Comparison of ENCODE assay signal across 10 mouse cellular contexts in genomic region chr19:60787465-60788150, GRCm38 (mm10). TPM values are rescaled to one million over a fixed set of nuclear protein-coding genes. Genes with fewer than 3 reads are reported as not detected.
A peak's percentile ranks its signal among the peaks of the same experiment; 100 is the strongest.
DNase-seq lines count a peak whose midpoint lies in the region; ATAC-seq and TF ChIP-seq lines count a peak whose summit lies in the region.
"Had no signal": no experiment of that assay in that cellular context is flagged by ENCODE, and none has a peak within 500 bp of the region (broad histone marks: within the 10 kb centered on the region; RNA-seq: fewer than 3 reads in every experiment).

No protein-coding gene starts in this region.

- DNase-seq in liver, adult 2 months (ENCODE audit: extremely low read depth, low read depth, low spot score) = peak; percentile 85
- no peak for DNase-seq in liver
- DNase-seq in induced T-regulatory cell, adult 2 months (ENCODE audit: low read depth) = peak; percentile 16
- DNase-seq in cerebellum, adult 11 months = no peak
- DNase-seq in layer of hippocampus, adult 9-10 months (ENCODE audit: low spot score) = no peak
- DNase-seq: cerebellum, postnatal 10 days; thymus, postnatal 25 days had no signal

- H3K79me2 ChIP-seq in liver, adult 2 months (ENCODE audit: control insufficient read depth, insufficient read depth, low read length) = peaks cover 19% of the 10 kb centered on the region

- no peak for ATAC-seq in erythroblast, adult 5-6 weeks (replicated peaks; ENCODE audit: low FRiP score, poor library complexity, severe bottlenecking)
- ATAC-seq in midbrain, embryonic 13.5 days = no peak

- H3K4me1 ChIP-seq in erythroblast, embryonic 14.5 days (ENCODE audit: control insufficient read depth) = peaks cover 58% of the 10 kb centered on the region
- H3K4me1 ChIP-seq in liver, adult 2 months (ENCODE audit: control insufficient read depth, insufficient read depth, low read length) = peaks cover 24% of the 10 kb centered on the region
- H3K4me1 ChIP-seq in midbrain, embryonic 13.5 days (replicated peaks) = peaks cover 50% of the 10 kb centered on the region

- peaks cover 52% of the 10 kb centered on the region for H3K36me3 ChIP-seq in erythroblast, embryonic 14.5 days (ENCODE audit: control insufficient read depth)
- peaks cover 6% of the 10 kb centered on the region; the same call in 1 of the 2 replicates for H3K36me3 ChIP-seq in liver, adult 2 months (ENCODE audit: control insufficient read depth, insufficient read depth, low read length)
- no peaks in the 10 kb centered on the region for H3K36me3 ChIP-seq in midbrain, embryonic 13.5 days

- peak overlapping the region; percentile 29; the same call in 1 of the 2 replicates for H3K4me2 ChIP-seq in midbrain, embryonic 13.5 days (replicated peaks)

- TF ChIP-seq POLR2A in liver, adult 2 months (IDR thresholded peaks at IDR 0.05; ENCODE audit: extremely low read depth, insufficient read depth, low read length) = no peak

- H3K4me3 ChIP-seq in erythroblast, embryonic 14.5 days (replicated peaks) = peak overlapping the region; percentile 91
- H3K4me3 ChIP-seq in liver, adult 2 months (ENCODE audit: insufficient read depth, low read depth, low read length) = no peak overlapping the region
- H3K4me3 ChIP-seq in midbrain, embryonic 13.5 days (replicated peaks) = 0 out of 2 replicates have a peak overlapping the region, but pooled peaks have one; percentile 9

- WGBS in liver, adult 2 months = 5% methylated on average over 2 of the region's 2 CpGs
- 71% methylated on average over 2 of the region's 2 CpGs for WGBS in midbrain, embryonic 13.5 days

- no peaks in the 10 kb centered on the region for H3K9me3 ChIP-seq in erythroblast, embryonic 14.5 days (ENCODE audit: control insufficient read depth, low read length)
- H3K9me3 ChIP-seq in midbrain, embryonic 13.5 days = no peaks in the 10 kb centered on the region

- no peaks in the 10 kb centered on the region for H3K27me3 ChIP-seq in erythroblast, embryonic 14.5 days (ENCODE audit: control insufficient read depth)
- no peaks in the 10 kb centered on the region for H3K27me3 ChIP-seq in liver, adult 2 months (ENCODE audit: control insufficient read depth, insufficient read depth, low read length)
- H3K27me3 ChIP-seq in midbrain, embryonic 13.5 days = no peaks in the 10 kb centered on the region

- no peak overlapping the region for H3K27ac ChIP-seq in liver, adult 2 months (replicated peaks; ENCODE audit: insufficient read depth, low read depth, low read length)
- H3K27ac ChIP-seq in midbrain, embryonic 13.5 days = no peak overlapping the region

- no peak overlapping the region for H3K9ac ChIP-seq in liver, adult 2 months (ENCODE audit: low read depth, low read length)
- H3K9ac ChIP-seq in midbrain, embryonic 13.5 days (replicated peaks) = no peak overlapping the region

- no peak for TF ChIP-seq CTCF in liver, adult 2 months (IDR thresholded peaks at IDR 0.05; ENCODE audit: low read depth, low read length)

RNA-seq across cellular contexts. Expression of gene Eif3a, which starts 2.9 kb away (rescaled TPM):
- 5.8 and 7.7 TPM in 2 replicates for polyA plus RNA-seq in erythroblast, embryonic 14.5 days (2012)
- 63.8 and 94.0 TPM in 2 replicates for total RNA-seq in erythroblast, adult 5-6 weeks (2015; ENCODE audit: low replicate concordance)
- total RNA-seq in erythroblast, adult 5-6 weeks (2017; ENCODE audit: low replicate concordance) = 68.9 and 152 TPM in 2 replicates
- total RNA-seq in liver, adult 2 months (2014; rRNA removed) = 57.9 and 65.8 TPM in 2 replicates
- 16.5 and 17.7 TPM in 2 replicates for polyA plus RNA-seq in liver, adult 2 months (2012; rRNA removed)
- polyA plus RNA-seq in midbrain, embryonic 13.5 days (2015; fragmentation: Nextera tagmentation; extraction: Ambion mirVana) = 124 and 128 TPM in 2 replicates

RNA-seq across cellular contexts. Expression of gene Fam45a, which starts 23.8 kb away (rescaled TPM):
- polyA plus RNA-seq in erythroblast, embryonic 14.5 days (2012) = 0.20 and 0.44 TPM in 2 replicates
- 11.7 and 15.5 TPM in 2 replicates for total RNA-seq in erythroblast, adult 5-6 weeks (2015; ENCODE audit: low replicate concordance)
- 6.6 and 14.0 TPM in 2 replicates for total RNA-seq in erythroblast, adult 5-6 weeks (2017; ENCODE audit: low replicate concordance)
- 23.8 and 23.9 TPM in 2 replicates for total RNA-seq in liver, adult 2 months (2014; rRNA removed)
- 6.4 and 6.5 TPM in 2 replicates for polyA plus RNA-seq in liver, adult 2 months (2012; rRNA removed)
- polyA plus RNA-seq in midbrain, embryonic 13.5 days (2015; fragmentation: Nextera tagmentation; extraction: Ambion mirVana) = 39.5 and 40.4 TPM in 2 replicates

RNA-seq across cellular contexts. Expression of gene Nanos1, which starts 31.8 kb away (rescaled TPM):
- 0.60 and 0.95 TPM in 2 replicates for polyA plus RNA-seq in erythroblast, embryonic 14.5 days (2012)
- total RNA-seq in erythroblast, adult 5-6 weeks (2015; ENCODE audit: low replicate concordance) = 0.58 and 1.7 TPM in 2 replicates
- 1.6 and 2.9 TPM in 2 replicates for total RNA-seq in erythroblast, adult 5-6 weeks (2017; ENCODE audit: low replicate concordance)
- total RNA-seq in liver, adult 2 months (2014; rRNA removed) = 0.09 and 0.27 TPM in 2 replicates
- 0.02 TPM in 1 of 2 replicates, not detected in the other for polyA plus RNA-seq in liver, adult 2 months (2012; rRNA removed)
- polyA plus RNA-seq in midbrain, embryonic 13.5 days (2015; fragmentation: Nextera tagmentation; extraction: Ambion mirVana) = 15.3 and 16.6 TPM in 2 replicates

Comparison
In these comparisons a context has a peak if more than half of its experiments do, and no peak if none do; other contexts are left out.
1. DNase-seq: peak in liver, adult 2 months (single experiment) and induced T-regulatory cell, adult 2 months (single experiment); none in liver (single experiment), cerebellum, adult 11 months (single experiment) and layer of hippocampus, adult 9-10 months (single experiment).